Mouse (Mus musculus): Measurements from ENCODE around the gene Fam133b. TPM values are rescaled to one million over a fixed set of nuclear protein-coding genes. Genes with fewer than 3 reads are reported as not detected.

The Fam133b gene
- total and polyA plus RNA-seq, 2 experiments from 2014 or later, result 11.4 to 12.9 TPM

DNA sequence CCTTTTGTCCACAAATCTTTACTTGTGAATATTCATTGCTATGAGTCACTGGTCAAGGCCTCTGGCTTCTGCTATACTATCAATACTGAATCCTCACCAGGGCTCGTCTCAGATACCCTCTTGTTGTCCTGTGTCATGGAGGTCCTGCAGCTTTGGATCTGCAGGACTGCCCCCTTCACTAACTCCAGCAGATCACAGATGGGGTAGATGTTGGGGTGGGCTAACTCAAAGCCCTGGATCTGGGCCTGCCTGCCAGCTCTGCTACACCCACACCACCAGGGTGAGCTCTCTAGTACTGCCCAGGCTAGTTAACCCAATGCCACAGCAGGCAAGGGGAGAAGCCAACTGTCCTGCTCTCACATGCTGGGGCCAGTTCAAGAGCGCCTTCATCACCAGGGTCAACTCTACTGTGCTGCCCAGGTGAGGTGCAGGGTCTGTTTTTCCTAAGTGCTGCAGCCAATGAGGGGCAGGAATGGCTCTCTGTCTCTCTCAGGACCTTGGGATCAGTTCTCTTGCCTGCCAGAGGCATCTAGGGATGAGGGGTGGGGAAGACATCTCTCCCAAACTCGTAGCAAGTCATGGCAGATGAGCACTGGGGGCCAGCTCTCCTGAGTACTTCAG is 6.9 kb upstream of the Fam133b start:
- H3K27ac ChIP-seq (ENCODE audit: low read depth), result no peak overlapping the region
- no peaks in the 10 kb centered on the region for H3K9me3 ChIP-seq (replicated peaks; ENCODE audit: control insufficient read depth, low read length)
- H3K4me2 ChIP-seq (ENCODE audit: low read depth, low read length), result no peak overlapping the region
- no peaks in the 10 kb centered on the region for H3K4me1 ChIP-seq (ENCODE audit: control insufficient read depth, insufficient read depth)
- TF ChIP-seq EP300 (IDR thresholded peaks at IDR 0.05; ENCODE audit: low read depth) (no peak), CTCF (IDR thresholded peaks at IDR 0.05; ENCODE audit: low read depth) (no peak)
- no peaks in the 10 kb centered on the region for H3K27me3 ChIP-seq (ENCODE audit: control insufficient read depth, insufficient read depth, low read length)
- ATAC-seq (ENCODE audit: insufficient read depth, low read depth) (no peak), DNase-seq (ENCODE audit: low spot score) (no peak)
- 64% methylated on average over 3 of the region's 3 CpGs for WGBS
- no peaks in the 10 kb centered on the region for H3K36me3 ChIP-seq (replicated peaks; ENCODE audit: control insufficient read depth, insufficient read depth, low read length)
- no peak overlapping the region for H3K4me3 ChIP-seq (ENCODE audit: low read depth, low read length)
- H3K9ac ChIP-seq (replicated peaks; ENCODE audit: low read depth, low read length), result no peak overlapping the region

DNA sequence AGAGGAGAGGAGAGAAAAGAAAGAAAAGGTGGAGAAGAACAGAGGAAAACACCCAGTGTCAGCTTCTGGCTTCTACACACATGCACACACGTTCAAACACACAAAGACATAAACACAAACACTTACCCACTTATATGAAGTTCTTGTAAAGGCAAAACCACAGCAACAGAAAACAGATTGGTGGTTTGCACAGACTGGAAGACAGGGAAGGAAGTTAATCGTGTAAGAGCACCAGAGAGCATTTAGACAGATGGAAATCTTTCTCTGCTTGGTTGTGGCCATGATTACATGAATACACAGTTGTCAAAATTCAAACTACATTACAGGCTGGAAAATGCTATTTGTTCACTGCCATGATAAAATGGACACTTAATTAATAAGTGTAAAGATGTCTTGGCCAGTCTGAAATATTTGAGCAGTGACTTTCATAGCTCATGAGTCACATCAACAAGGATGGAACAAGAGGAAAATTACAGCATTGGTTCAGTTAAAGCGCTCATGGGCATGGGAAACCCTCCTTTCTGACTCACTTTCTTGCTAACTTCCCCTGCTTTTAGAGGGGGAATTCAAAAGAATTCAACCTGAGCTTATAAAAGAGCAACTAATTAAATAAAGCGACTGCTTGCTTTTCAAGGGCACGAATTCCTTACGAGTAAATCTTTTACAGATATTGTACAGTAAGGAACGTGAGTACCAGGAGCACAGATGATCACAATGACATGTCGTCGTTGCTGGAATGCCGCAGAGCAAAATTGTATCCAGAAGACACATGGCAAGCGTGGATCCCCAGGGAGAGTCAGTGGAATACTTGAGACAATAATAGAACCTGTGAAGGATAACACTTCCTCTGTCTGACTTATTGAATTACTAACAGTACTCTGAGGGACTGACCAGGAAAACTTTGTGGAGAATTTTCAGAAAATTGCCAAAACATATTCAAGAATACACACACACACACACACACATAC is 4.8 kb upstream of the Fam133b start:
- no peak overlapping the region for H3K27ac ChIP-seq (ENCODE audit: low read depth)
- no peak overlapping the region for H3K4me2 ChIP-seq (ENCODE audit: low read depth, low read length)
- DNase-seq (ENCODE audit: low spot score) (no peak), ATAC-seq (ENCODE audit: insufficient read depth, low read depth) (no peak)
- no peaks in the 10 kb centered on the region for H3K36me3 ChIP-seq (replicated peaks; ENCODE audit: control insufficient read depth, insufficient read depth, low read length)
- no peak overlapping the region for H3K4me3 ChIP-seq (ENCODE audit: low read depth, low read length)
- H3K27me3 ChIP-seq (ENCODE audit: control insufficient read depth, insufficient read depth, low read length), result no peaks in the 10 kb centered on the region
- H3K9ac ChIP-seq (replicated peaks; ENCODE audit: low read depth, low read length), result no peak overlapping the region
- H3K4me1 ChIP-seq (ENCODE audit: control insufficient read depth, insufficient read depth), result no peaks in the 10 kb centered on the region
- 42% methylated on average over 11 of the region's 11 CpGs for WGBS
- TF ChIP-seq CTCF (IDR thresholded peaks at IDR 0.05; ENCODE audit: low read depth), result no peak
- TF ChIP-seq EP300 (IDR thresholded peaks at IDR 0.05; ENCODE audit: low read depth), result no peak
- H3K9me3 ChIP-seq (replicated peaks; ENCODE audit: control insufficient read depth, low read length), result no peaks in the 10 kb centered on the region

DNA sequence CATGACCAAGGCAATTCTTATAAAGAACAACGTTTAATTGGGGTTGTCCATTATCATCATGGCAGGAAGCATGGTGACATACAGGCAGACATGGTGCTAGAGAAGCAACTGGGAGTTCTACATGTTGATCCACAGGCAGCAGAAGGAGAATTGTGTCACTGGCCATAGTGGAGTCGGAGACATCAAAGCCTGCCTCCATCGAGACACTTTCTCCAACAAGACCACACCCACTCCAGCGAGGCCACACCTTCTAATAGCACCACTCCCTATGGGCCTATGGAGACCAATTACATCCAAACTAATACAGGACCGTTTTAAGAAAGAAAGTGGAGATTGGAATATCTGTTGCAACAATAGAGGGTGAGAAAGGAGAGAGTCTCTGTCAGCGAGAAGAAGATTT is 1.8 kb upstream of the Fam133b start:
- no peak for ATAC-seq (ENCODE audit: insufficient read depth, low read depth)
- H3K27ac ChIP-seq (ENCODE audit: low read depth), result no peak overlapping the region
- no peak overlapping the region for H3K9ac ChIP-seq (replicated peaks; ENCODE audit: low read depth, low read length)
- H3K4me3 ChIP-seq (ENCODE audit: low read depth, low read length), result no peak overlapping the region
- DNase-seq (ENCODE audit: low spot score), result no peak
- no peak for TF ChIP-seq CTCF (IDR thresholded peaks at IDR 0.05; ENCODE audit: low read depth)
- no peak overlapping the region for H3K4me2 ChIP-seq (ENCODE audit: low read depth, low read length)
- H3K9me3 ChIP-seq (replicated peaks; ENCODE audit: control insufficient read depth, low read length), result no peaks in the 10 kb centered on the region
- no peaks in the 10 kb centered on the region for H3K27me3 ChIP-seq (ENCODE audit: control insufficient read depth, insufficient read depth, low read length)
- H3K36me3 ChIP-seq (replicated peaks; ENCODE audit: control insufficient read depth, insufficient read depth, low read length), result 0 out of 2 replicates have a peak, but pooled peaks cover 2% of the 10 kb centered on the region
- peaks cover 9% of the 10 kb centered on the region for H3K4me1 ChIP-seq (ENCODE audit: control insufficient read depth, insufficient read depth)
- 75% methylated on average over 6 of the region's 6 CpGs for WGBS

DNA sequence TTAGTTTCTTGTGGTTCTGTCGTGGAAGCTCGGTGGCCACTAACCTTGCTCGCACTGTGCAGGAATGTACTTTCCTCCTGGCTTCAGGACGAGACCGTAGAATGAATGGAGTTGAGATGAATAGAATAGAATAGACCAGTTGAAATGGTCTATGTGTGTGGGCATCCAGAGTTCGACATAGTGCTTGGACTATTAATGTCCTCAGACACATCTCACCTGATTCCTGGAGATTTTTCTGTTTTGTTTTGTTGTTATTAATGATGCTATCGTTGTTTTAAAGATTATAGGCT is 792 bp downstream of the Fam133b start:
- peak overlapping the region; percentile 90 for H3K9ac ChIP-seq (replicated peaks; ENCODE audit: low read depth, low read length)
- DNase-seq (ENCODE audit: low spot score) (no peak), ATAC-seq (ENCODE audit: insufficient read depth, low read depth) (no peak)
- H3K36me3 ChIP-seq (replicated peaks; ENCODE audit: control insufficient read depth, insufficient read depth, low read length), result 0 out of 2 replicates have a peak, but pooled peaks cover 4% of the 10 kb centered on the region
- peak overlapping the region; percentile 85 for H3K4me2 ChIP-seq (ENCODE audit: low read depth, low read length)
- no peaks in the 10 kb centered on the region for H3K27me3 ChIP-seq (ENCODE audit: control insufficient read depth, insufficient read depth, low read length)
- H3K27ac ChIP-seq (ENCODE audit: low read depth), result peak overlapping the region; percentile 84; the same call in 1 of the 2 replicates
- H3K4me1 ChIP-seq (ENCODE audit: control insufficient read depth, insufficient read depth), result peaks cover 9% of the 10 kb centered on the region
- 9% methylated on average over 7 of the region's 7 CpGs for WGBS
- no peak for TF ChIP-seq EP300 (IDR thresholded peaks at IDR 0.05; ENCODE audit: low read depth)
- TF ChIP-seq CTCF (IDR thresholded peaks at IDR 0.05; ENCODE audit: low read depth), result no peak
- no peaks in the 10 kb centered on the region for H3K9me3 ChIP-seq (replicated peaks; ENCODE audit: control insufficient read depth, low read length)
- peak overlapping the region; percentile 89 for H3K4me3 ChIP-seq (ENCODE audit: low read depth, low read length)

DNA sequence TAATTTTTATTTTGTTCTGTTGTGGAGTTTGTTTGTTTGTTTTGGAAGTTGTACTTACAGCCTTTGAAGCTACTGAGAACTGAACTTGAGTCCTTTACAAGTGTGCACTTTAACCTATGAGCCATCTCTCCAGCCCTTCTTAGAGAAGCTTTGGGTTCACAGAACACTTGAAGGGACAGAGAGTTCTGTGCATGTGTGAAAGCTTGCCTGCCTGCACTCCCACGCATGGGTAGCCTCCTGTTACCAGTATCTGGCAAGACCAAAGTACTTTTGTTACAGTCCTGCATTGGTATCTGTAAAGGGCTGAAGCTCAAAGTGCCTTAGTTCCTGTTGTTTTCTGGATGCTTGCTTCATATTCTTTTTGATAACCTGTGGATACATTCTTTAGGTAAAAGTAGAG is 2.6 kb downstream of the Fam133b start:
- H3K27ac ChIP-seq (ENCODE audit: low read depth), result no peak overlapping the region
- no peaks in the 10 kb centered on the region for H3K27me3 ChIP-seq (ENCODE audit: control insufficient read depth, insufficient read depth, low read length)
- 70% methylated on average over 1 of the region's 1 CpGs for WGBS
- peaks cover 9% of the 10 kb centered on the region for H3K4me1 ChIP-seq (ENCODE audit: control insufficient read depth, insufficient read depth)
- no peaks in the 10 kb centered on the region for H3K9me3 ChIP-seq (replicated peaks; ENCODE audit: control insufficient read depth, low read length)
- TF ChIP-seq CTCF (IDR thresholded peaks at IDR 0.05; ENCODE audit: low read depth) (no peak), EP300 (IDR thresholded peaks at IDR 0.05; ENCODE audit: low read depth) (no peak)
- ATAC-seq (ENCODE audit: insufficient read depth, low read depth) (no peak), DNase-seq (ENCODE audit: low spot score) (no peak)
- no peak overlapping the region for H3K9ac ChIP-seq (replicated peaks; ENCODE audit: low read depth, low read length)
- H3K4me3 ChIP-seq (ENCODE audit: low read depth, low read length), result no peak overlapping the region
- no peak overlapping the region for H3K4me2 ChIP-seq (ENCODE audit: low read depth, low read length)
- H3K36me3 ChIP-seq (replicated peaks; ENCODE audit: control insufficient read depth, insufficient read depth, low read length), result 0 out of 2 replicates have a peak, but pooled peaks cover 4% of the 10 kb centered on the region
